Mouse (Mus musculus): Measurements from ENCODE around the gene Hnrnpul2.

Hnrnpul2 gene

GRCm38 (mm10) chr19:8819596-8820423 lies at the start of gene Hnrnpul2:
Hnrnpul2 (plus strand) TSS chr19:8820010.
- DNase-seq: peak; percentile 97

GRCm38 (mm10) chr19:8770567-8771270 lies 49.1 kb upstream of the Hnrnpul2 start, which contains the start of gene Tmem223:
Tmem223 (plus strand) TSS chr19:8770996.
- DNase-seq: peak; percentile 86

DNA sequence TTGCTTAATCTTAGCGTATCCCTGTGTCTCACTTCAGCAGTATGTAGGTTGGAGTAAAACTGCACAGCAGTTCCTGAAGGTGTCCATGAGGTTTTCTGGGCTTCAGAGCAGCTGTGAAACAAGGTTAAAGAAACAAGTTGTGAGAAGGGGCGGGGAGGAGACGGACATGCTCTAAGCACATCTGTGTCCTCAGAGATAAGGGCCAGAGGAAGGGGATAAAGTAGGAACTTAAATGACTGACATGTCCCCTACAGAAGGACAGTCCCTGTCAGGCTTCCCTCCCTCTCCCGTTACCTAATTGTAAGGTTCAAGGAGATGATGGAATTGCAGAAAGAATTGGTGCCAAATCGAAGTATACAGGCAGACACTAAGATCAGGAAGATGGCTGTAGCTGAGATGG lies 46.8 kb upstream of the Hnrnpul2 start:
- no peak for DNase-seq

DNA sequence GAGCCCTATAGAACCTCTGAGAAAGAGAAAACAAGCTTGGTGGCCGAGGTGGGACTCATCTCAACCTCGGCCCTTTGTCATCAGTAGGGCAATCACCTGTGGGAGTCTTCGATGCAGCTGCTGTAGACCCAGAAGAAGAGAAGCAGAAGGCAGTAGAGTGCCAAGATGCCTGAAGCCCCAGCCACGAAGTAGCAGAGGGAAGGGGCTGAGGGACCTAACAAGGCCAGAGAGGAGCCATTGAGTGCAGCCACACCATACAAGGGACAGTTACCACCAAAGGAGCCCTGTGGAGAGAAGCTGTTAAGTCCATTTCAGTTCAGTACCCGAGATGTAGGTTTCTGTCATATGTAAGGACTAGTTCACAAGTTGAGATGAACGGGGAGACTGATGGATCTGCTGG lies 46.4 kb upstream of the Hnrnpul2 start:
- no peak for DNase-seq

DNA sequence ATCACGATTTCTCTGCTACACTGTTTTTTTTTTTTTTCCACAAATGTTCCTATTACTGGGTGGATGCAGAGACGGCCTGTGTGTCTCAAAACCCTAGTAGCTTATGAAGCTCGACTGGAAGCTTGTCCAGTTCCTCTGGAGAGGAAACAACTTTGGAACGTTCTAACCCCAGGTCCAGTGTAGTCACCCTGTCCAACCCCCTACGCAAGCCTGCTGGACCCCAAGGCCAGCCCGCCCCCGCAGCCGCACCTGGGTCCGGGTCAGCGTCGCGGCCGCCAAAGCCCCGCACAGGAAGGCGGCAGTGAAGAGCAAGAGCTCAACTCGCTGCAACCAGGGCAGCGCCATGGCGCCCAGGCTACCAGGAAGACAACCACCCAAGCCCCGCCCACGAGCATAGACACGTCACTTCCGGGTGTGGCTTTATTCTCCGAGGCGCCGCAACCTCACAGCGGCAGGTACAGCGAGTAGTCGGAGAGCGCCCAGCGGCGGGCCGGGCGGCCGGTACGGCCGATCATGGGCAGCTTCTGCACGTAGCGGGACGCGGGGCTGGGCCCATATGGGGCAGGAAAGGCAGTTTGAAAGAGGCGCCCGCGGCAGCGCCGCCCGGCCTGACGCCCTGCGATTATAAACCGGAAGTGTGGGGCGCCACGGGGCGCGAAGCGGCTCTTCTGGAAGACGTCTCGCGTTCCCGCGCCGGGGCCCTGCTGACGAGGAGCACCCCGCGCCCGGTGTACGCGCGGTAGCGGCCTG lies 45.5 kb upstream of the Hnrnpul2 start, which contains the start of gene Tmem179b:
Tmem179b (minus strand) TSS at position 382 of the 750 bp plus-strand sequence.
- DNase-seq: peak; percentile 98

DNA sequence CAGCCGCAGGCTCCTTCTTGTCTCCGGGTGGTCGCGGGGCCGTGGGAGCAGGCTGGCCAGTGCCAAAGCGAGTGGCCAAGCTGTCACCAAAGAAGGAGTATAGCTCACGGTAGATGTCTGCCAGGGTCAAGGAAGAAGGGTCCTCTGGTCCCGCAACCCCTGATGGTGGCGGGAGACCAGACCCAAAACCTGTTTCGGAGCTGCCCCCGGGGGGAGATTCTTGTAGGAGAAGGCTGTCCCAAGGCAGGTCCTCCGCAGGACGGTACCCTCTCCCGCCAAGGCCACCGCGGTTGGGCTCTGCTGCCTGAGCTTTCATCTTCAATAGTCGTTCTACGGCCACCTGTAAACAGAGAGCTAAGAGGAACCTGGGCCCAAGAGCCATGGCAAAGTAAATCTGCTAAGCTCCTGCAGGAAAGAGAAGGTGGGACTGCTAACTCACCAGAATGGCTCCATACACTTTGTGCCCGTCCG lies 44.8 kb upstream of the Hnrnpul2 start:
- DNase-seq: peak; percentile 42

GRCm38 (mm10) chr19:8786008-8786781 lies 33.6 kb upstream of the Hnrnpul2 start, which contains the start of gene Taf6l:
Taf6l (minus strand) TSS chr19:8786417.
- DNase-seq: peak; percentile 91

GRCm38 (mm10) chr19:8788521-8788920 lies 31.3 kb upstream of the Hnrnpul2 start:
- DNase-seq: no peak

DNA sequence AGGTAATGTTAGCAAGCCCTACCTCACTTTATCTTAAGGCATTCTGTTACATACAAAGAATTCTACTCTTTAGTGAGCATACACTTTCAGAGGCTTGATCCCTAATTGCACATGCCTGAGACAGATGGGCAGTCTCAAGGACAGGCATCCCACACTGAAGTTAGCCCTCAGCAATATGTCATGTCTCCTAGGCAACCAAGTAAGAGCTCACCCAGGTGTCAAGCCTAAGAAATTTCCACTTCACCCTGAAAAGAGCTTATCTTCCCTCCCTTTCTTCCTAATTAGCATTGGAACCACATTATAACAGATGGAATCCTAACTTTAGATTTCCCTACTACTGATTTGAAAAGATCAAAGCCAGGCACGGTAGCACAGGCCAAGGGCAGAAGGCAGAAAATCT lies 30.6 kb upstream of the Hnrnpul2 start:
- no peak for DNase-seq

DNA sequence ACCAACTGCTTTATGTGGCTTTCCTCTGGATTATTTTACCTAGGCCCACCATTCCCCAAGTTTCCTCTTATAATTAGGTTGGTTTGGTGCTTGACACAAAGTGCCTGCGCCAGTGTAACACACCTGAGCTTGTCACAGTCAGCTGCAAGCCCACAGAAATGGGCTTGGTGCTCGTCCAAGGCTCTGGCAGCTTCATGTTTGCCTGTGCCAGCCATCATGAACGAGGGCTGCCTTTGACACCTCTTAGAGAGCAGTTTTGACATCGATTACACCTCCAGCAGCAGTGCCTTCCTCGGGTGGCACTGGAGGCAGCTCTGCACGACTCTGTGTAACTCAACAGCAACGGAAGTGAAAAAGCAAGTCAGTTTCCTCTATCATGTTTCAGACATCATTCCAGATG lies 29.6 kb upstream of the Hnrnpul2 start:
- DNase-seq: no peak

DNA sequence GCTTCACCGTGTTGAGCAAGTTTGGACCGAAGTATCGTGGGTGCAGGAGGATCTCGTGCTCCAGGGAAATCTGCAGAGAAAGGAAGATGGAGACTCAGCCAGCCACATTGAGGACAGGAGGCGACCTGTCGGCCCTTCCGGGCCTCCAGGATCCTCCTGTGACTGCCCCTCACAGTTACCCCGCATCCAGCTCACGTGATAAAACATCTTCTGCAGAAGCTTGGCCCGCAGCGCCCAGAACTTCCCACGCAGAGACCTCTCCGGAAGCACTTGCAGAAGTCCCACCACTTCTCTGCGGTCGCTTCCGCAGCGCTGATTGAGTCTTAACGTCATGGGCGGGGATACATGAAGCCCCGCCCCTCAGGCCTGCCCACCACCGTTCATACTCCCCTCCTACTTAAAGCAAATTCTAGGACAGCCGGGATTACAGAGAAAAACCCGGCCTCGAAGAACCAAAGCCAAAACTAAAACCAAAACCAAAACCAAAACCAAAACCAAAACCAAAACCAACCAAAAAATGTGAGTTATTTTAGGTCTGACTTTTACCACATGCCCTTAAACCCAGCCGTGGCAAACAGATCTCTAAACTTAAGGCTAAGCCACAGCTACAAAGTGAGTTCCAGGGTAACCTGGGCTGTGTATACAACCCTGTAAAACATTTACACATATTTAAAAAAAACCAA lies 21.4 kb upstream of the Hnrnpul2 start, which contains the start of gene Polr2g:
Polr2g (minus strand) TSS at position 314 of the 683 bp plus-strand sequence.
- peak; percentile 89 for DNase-seq

GRCm38 (mm10) chr19:8798947-8799315 lies 20.9 kb upstream of the Hnrnpul2 start:
- DNase-seq: no peak

DNA sequence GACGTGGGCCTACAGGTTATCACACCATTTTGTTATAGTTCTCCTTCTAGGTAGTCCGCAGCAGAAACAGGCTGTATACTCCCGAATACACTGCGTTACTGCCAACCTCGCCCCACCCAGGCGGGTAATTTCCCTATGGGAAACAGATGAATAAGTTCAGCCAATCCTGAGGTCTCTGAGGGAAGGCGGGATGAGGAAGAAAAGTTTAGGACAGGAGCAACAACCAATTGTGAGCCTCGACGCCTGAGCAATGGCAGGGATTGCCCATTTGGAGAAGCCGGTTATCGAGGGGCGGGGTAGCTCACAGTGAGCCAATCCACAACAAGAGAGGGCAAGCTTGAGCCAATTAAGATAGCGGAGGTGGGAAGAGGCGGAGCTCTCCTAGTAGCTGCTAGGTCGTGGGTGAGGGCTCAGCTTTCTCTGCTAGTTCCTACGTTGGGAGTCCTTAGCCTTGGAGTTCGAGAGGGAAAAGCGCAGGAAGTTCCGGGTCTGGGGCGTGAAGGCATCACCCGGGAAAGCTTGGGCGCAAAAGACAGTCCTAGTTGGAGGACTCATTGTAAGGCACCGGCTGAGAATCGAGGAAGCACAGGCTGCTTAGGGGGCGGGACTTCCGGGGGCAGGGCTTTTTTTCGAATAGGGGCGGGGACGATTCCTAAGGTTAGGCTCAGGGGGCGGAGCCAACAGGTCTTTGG lies 17.5 kb upstream of the Hnrnpul2 start, which contains the start of gene Zbtb3:
Zbtb3 (plus strand) TSS at position 426 of the 692 bp plus-strand sequence.
- peak; percentile 91 for DNase-seq

DNA sequence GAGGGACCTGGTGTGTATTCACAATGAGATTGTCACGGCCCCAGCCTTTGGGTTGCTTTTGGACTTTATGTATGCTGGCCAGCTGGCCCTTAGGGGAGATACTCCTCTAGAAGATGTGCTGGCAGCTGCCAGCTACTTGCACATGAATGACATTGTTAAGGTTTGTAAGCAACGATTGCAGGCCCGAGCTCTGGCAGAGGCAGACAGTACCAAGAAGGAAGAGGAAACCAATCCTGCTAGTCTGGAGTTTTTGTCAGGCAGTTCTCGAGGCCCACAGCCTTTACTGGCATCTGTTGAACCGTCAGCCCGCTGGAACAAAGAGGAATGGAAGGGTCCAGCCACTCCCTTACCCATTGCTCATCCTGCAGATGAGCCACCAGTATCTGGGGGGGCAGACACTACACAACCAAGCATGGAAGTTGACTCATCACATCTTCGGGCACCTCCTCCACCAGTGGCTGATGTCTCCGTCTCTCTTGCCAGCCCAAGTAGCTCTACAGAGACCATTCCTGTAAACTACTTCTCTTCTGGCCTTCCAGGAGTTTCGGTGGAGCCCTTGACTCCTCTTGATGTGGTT lies 16.5 kb upstream of the Hnrnpul2 start:
- DNase-seq: no peak

- DNase-seq: no peak
Observed at GRCm38 (mm10) chr19:8803879-8804660, 15.7 kb upstream of the Hnrnpul2 start.

DNA sequence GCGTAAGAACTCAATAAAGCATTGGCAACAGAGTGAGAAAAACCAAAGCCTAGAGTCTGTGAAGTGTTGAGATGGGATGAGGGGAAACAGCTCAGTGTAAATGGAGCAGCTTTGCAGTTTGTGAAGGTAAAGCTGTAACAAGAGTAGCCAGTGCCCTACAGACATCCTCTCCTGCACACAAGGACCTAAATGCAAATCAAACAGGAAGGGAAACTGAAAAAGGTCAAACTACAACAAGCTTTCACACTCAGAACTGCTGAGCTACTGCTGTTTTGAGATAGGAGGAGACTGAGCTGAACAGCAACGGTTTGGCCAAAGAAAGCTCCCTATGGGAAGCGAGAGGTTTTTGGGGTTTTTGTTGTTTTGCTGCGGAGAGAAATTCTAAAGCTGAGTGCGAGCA lies 13.0 kb upstream of the Hnrnpul2 start:
- no peak for DNase-seq

DNA sequence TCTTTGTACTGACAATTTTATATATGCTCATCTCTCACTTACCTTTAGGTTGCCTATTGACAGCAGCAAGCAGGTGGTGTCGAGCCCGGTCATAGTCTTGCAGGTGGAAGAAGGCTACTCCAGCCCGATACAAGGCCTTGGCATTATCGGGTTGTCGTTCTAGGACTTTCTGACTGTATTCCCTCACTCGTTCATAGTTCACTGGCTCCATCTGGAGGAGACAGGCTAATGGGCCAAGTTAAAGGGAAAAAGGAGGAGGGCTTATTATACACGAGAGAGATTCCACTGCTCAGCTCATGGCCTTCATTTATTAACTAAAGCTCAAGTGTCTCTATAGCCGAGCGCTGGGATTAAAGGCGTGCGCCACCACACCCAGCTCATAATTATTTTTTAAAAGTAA lies 4.0 kb upstream of the Hnrnpul2 start:
- DNase-seq: no peak

GRCm38 (mm10) chr19:8817001-8817400 lies 2.8 kb upstream of the Hnrnpul2 start:
- no peak for DNase-seq

DNA sequence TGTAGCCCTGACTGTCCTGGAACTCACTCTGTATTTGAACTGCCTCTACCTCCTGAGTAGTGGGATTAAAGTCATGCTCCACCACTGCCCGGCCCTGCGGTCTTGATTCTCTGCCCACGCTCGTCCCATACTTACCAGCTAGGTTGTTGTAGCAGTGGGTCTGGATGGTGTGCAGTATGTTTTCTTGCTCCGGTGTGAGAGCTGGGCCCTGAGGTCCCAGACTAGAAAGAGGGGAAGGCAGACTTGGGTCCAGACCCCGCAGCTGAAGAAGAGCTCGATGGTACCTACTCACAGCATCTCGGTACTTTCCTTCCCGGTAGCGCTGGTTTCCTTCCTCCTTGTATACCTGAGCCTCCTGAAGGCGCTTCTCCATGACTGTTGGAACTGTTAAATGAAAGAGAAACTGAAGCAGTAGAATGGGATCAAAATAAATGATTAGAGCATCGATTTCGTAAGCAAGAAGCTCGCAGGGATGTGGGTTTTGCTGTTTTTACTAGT lies 1.5 kb upstream of the Hnrnpul2 start:
- no peak for DNase-seq
